Mouse (Mus musculus) ES-Bruce4 (cell line): ENCODE results near the gene Ube2h. TPM values are rescaled to one million over a fixed set of nuclear protein-coding genes. Genes with fewer than 3 reads are reported as not detected.
"Not testable (repeated sequence)": the region's sequence is repeated elsewhere in the genome, so short reads cannot be mapped to it uniquely, and the experiment has no call there.

ENCODE experiments used
- H3K27ac ChIP-seq: 2 replicates; pipeline ENCODE4 v1.5.1; 2012; ENCODE audit warnings: low read length, inconsistent platforms; ENCODE audit not compliant: insufficient read depth
- H3K27me3 ChIP-seq: 2 replicates; pipeline ENCODE4 v1.6.1; 2012; ENCODE audit warnings: mild to moderate bottlenecking, low read length, inconsistent platforms; ENCODE audit not compliant: control insufficient read depth, poor library complexity, insufficient read depth, severe bottlenecking
- H3K36me3 ChIP-seq: 2 replicates; pipeline ENCODE4 v1.6.1; 2012; ENCODE audit warnings: inconsistent platforms, mild to moderate bottlenecking, low read length, moderate library complexity; ENCODE audit not compliant: control insufficient read depth, poor library complexity, insufficient read depth, severe bottlenecking
- H3K4me1 ChIP-seq: one replicate; pipeline ENCODE4 v1.8.1; 2011; ENCODE audit warnings: low read length; ENCODE audit not compliant: control insufficient read depth, insufficient read depth
- H3K4me3 ChIP-seq: 2 replicates; pipeline ENCODE4 v1.5.1; 2011; ENCODE audit warnings: low read depth, mild to moderate bottlenecking, low read length
- H3K9ac ChIP-seq: 2 replicates; pipeline ENCODE4 v1.6.1; 2012; ENCODE audit warnings: low read depth, mild to moderate bottlenecking, inconsistent platforms; ENCODE audit not compliant: poor library complexity, severe bottlenecking
- H3K9me3 ChIP-seq: replicated peaks from 2 replicates; pipeline ENCODE4 v1.6.1; 2012; ENCODE audit warnings: mild to moderate bottlenecking, low read length, inconsistent platforms; ENCODE audit not compliant: control insufficient read depth, poor library complexity, insufficient read depth, severe bottlenecking
- CTCF ChIP-seq: IDR thresholded peaks from one replicate; pipeline ENCODE4 v1.8.1; 2011; ENCODE audit warnings: low read depth, low read length
- EP300 ChIP-seq: IDR thresholded peaks from 2 replicates; pipeline ENCODE4 v1.6.1; 2011; ENCODE audit warnings: low read depth, low read length; ENCODE audit not compliant: insufficient read depth
- POLR2A ChIP-seq: IDR thresholded peaks from one replicate; pipeline ENCODE4 v1.8.1; 2011; ENCODE audit warnings: low read length; ENCODE audit not compliant: insufficient read depth
- polyA plus RNA-seq: library from polyadenylated mRNA; stranded (reverse); fragments of >200 nt; gene quantifications from 2 replicates; pipeline ENCODE4 v1.2.4, GENCODE M21; 2011; ENCODE audit warnings: low read depth; ENCODE audit not compliant: missing spikeins, insufficient read depth, insufficient read length

The Ube2h gene
- polyA plus RNA-seq, 1 experiment = 64.6 TPM

GRCm38 (mm10) chr6:30321002-30321401, 16.7 kb upstream of the Ube2h start:
- H3K4me1 ChIP-seq = peaks cover 6% of the 10 kb centered on the region
- H3K4me3 ChIP-seq = no peak overlapping the region
- H3K9me3 ChIP-seq = no peaks in the 10 kb centered on the region
- no peak overlapping the region for H3K9ac ChIP-seq
- no peak for TF ChIP-seq POLR2A
- 0 out of 2 replicates have a peak, but pooled peaks have one; percentile 33 for TF ChIP-seq EP300
- TF ChIP-seq CTCF = no peak
- H3K27ac ChIP-seq = peak overlapping the region; percentile 45
- H3K36me3 ChIP-seq = no peaks in the 10 kb centered on the region
- H3K27me3 ChIP-seq = no peaks in the 10 kb centered on the region

DNA sequence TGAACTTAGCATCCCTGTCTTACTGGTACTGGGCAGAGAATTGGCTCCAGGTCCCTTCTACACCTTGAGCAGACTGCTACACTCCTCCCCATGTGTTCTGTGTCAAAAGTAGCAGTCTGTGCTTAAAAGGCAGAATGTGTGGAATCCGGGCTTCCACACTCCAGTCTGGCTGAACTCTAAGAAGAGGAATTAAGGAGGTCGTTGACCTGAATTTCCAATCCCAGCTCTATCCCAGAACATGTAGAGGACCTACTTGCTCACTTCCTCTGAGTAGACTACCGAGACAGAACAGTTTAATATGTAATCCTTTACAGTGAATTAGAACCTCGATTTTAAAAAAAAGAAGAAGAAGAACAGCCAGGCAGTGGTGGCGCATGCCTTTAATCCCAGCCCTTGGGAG, 14.9 kb upstream of the Ube2h start:
- H3K9me3 ChIP-seq = no peaks in the 10 kb centered on the region
- TF ChIP-seq POLR2A (no peak), CTCF (no peak), EP300 (no peak)
- H3K27ac ChIP-seq = no peak overlapping the region
- H3K27me3 ChIP-seq = no peaks in the 10 kb centered on the region
- peaks cover 6% of the 10 kb centered on the region for H3K4me1 ChIP-seq
- H3K4me3 ChIP-seq = no peak overlapping the region
- no peaks in the 10 kb centered on the region for H3K36me3 ChIP-seq
- H3K9ac ChIP-seq = no peak overlapping the region

DNA sequence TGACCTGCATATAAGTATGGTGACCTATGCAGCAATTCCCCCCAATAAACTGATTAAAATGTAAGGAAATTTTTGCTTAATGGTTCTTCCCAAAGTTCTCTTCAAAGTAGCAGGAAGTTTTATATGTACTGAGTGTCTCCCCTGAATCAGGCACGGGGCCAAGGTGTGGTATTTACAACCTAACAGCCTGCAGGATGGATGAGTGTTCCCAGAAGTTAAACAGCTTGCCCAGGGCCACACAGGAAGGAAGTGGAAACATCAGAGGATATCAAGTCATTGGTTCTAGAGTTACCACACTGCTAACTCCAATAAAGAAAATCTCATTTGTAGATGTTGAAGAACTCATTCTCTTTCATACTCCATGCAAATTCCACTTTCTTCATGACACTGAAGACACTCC, 7.7 kb upstream of the Ube2h start:
- no peak overlapping the region for H3K27ac ChIP-seq
- H3K36me3 ChIP-seq = no peaks in the 10 kb centered on the region
- no peaks in the 10 kb centered on the region for H3K4me1 ChIP-seq
- no peaks in the 10 kb centered on the region for H3K27me3 ChIP-seq
- TF ChIP-seq POLR2A (no peak), EP300 (no peak), CTCF (no peak)
- no peaks in the 10 kb centered on the region for H3K9me3 ChIP-seq
- H3K4me3 ChIP-seq = no peak overlapping the region
- no peak overlapping the region for H3K9ac ChIP-seq

GRCm38 (mm10) chr6:30308751-30309150, 4.4 kb upstream of the Ube2h start:
- no peak overlapping the region for H3K4me3 ChIP-seq
- no peaks in the 10 kb centered on the region for H3K27me3 ChIP-seq
- no peak overlapping the region for H3K27ac ChIP-seq
- H3K36me3 ChIP-seq = no peaks in the 10 kb centered on the region
- H3K4me1 ChIP-seq = no peaks in the 10 kb centered on the region
- no peak for TF ChIP-seq EP300
- no peak overlapping the region for H3K9ac ChIP-seq
- H3K9me3 ChIP-seq = no peaks in the 10 kb centered on the region

DNA sequence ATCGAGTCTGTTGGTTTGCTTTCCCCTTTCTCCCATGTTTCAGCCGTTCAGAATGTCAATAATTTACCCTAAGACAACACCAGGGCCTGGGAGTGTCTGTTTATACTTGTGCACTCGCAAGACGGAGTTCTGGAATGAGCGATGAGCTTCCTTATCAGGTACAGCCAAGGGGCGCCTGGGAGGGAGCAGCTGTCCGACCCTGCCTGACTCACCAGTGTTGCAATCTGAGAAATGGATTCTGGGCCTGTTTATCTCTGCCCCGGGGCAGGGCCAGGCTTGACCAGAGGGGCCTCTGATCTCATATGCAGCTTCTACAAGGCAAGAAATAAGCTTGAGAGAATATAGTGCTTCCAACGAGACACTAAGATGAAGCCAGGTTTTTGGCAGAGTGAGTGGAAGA, 3.4 kb upstream of the Ube2h start:
- Histone ChIP-seq H3K9me3 (no peaks in the 10 kb centered on the region), H3K4me3 (no peak overlapping the region), H3K27me3 (no peaks in the 10 kb centered on the region), H3K36me3 (no peaks in the 10 kb centered on the region), H3K9ac (no peak overlapping the region), H3K27ac (no peak overlapping the region), H3K4me1 (no peaks in the 10 kb centered on the region)
- TF ChIP-seq CTCF (no peak), POLR2A (no peak)

GRCm38 (mm10) chr6:30303771-30304398, 454 bp downstream of the Ube2h start:
- not testable (repeated sequence) for H3K36me3 ChIP-seq, H3K27me3 ChIP-seq, H3K27ac ChIP-seq, H3K4me1 ChIP-seq, H3K9me3 ChIP-seq
- H3K9ac ChIP-seq = peak overlapping the region; percentile 89
- peak overlapping the region; percentile 57 for H3K4me3 ChIP-seq
